Mouse (Mus musculus): ENCODE measurements at regions not wholly inside any gene's neighbourhood (a gene's known extent, or its start where the extent isn't known, plus 50 kb on each side); places are given as distances from the start of the nearest gene placed in this dataset.
A peak's percentile ranks its signal among the peaks of the same experiment; 100 is the strongest.

DNA sequence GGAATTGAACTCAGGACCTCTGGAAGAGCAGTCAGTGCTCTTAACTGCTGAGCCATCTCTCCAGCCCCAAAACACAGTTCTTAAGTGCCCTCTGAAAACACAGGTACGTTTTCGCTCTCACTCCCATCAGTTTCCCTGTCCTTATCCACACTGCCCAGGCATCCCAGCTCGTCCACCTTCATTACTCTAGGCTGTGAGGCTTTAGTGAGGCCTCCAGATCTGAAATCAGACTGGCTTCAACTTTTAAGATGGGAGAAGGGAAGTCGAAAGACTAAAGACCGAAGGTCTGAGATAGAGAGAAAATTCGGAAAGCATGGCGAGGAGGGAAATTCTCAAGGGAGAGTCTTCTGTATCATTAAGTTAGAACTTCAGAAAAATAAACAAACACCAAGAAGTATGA, 54.8 kb upstream of the Tet2 start:
- no peak for ATAC-seq (ENCODE audit: poor library complexity, severe bottlenecking)

DNA sequence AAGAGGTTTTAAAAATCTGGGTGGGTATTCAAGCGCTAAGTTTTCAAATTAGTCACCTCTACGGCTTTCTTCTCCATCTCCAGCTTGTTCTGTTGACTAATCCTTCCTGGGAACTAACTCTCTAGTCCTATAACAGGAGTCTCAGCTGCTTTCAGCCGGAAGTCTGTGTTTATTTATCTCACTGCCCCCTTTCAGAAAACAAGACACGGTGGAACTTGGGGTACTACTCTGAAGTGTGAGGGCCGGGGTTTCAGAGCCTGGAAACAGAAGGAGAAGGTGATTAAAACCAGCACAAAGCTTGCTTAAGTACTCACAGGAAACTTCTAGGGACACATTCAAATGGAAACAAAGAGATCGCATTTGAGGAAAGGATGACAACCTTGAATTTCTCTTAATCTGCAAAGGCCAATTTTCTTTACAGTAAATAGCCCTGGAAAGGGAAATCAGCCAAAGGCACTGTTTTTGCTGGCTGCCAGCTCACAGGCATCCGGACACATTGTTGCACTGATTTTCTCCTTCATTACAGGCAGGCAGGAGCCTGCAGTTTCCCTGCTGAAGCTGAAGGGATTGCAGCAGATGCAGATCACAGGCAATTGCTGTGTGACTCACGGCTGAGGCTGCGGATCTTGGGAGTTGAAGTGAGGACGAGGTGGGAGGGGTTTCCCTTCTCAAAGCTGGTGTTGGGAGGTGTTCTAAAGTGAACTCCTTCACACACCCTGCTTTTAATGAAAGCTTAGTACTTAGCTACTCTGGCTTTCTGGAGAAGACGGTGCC, 55.7 kb upstream of the Tet2 start:
- peak; percentile 58 for ATAC-seq (ENCODE audit: poor library complexity, severe bottlenecking)

DNA sequence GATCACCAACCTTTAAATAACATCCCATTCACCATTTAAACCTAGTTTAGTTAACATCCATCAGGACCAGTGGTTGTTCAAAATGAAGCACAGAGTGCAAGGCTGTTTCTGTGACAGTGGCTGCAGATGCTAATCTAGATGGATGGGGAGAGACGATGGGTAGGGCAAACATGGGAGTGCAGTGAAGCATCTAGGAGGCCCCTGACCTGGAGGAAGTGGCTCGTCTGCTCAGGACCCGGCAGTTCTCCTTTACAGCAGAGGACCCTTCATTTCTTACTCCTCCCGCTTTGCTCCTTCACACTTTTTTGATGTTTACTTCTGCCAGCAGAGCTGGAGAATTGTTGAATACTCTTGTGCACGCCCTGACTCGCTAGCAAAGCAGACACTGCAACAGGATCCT, 60.5 kb upstream of the Tet2 start:
- peak; percentile 69 for ATAC-seq (ENCODE audit: poor library complexity, severe bottlenecking)

DNA sequence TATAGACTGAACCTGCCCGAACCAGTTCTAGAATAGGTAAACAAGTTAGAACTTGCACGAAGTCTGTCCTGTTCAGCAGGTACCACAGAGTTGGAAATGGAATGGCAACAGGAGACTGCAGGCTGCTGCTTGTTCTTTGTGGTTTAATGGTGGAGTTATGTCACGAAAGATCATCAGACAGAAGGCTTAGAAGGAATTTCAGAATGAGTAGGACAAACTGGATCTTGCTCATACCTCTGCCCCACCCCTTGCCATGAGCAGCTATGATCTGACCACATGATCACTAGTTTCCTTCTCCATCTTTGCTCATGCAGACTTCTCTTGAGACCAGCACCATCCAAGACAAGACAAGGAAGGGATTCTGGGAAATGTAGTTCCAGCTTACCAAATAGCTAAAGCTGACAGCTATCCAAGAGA, 63.9 kb upstream of the Tet2 start:
- no peak for ATAC-seq (ENCODE audit: poor library complexity, severe bottlenecking)

DNA sequence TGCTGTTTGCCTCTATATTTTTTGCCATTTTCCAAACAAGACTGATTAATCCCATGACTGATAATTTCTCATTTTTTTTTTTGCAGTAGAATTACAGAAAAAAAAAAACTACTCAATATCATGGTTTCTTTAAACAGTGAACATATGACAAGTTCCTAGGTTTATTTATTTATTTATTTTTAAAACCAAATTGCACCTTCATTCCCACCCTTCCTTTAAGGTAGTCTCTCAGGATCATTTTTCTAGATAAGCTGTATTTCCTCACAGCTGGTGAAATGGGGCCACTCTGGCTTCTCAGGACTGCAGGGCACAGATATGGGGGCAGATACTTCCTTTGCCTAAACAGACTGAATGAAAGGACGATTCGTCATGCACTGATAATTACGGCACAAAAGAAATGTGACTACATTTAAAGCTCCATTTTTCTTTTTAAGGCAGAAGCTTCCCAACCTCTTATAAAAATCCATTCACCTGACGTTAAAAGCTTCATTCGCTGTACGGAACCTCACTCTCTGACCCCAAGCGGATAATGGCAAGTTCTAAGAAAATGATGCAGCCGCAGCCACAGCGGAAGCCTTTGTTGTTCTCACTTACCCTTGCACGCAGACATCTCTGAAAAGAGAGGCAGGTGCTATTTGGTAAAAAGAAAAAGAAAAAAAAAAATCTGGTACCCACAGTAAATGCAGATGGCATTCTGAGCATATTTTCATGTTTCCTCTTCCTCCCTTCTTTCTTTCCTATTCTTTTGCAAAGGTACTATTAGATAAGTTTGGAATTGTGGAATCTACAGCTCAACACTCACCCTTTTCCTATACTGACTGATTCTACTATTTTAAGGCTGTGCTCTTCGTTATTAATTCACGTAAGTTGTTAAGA, 69.1 kb upstream of the Tet2 start:
- no peak for ATAC-seq (ENCODE audit: poor library complexity, severe bottlenecking)

DNA sequence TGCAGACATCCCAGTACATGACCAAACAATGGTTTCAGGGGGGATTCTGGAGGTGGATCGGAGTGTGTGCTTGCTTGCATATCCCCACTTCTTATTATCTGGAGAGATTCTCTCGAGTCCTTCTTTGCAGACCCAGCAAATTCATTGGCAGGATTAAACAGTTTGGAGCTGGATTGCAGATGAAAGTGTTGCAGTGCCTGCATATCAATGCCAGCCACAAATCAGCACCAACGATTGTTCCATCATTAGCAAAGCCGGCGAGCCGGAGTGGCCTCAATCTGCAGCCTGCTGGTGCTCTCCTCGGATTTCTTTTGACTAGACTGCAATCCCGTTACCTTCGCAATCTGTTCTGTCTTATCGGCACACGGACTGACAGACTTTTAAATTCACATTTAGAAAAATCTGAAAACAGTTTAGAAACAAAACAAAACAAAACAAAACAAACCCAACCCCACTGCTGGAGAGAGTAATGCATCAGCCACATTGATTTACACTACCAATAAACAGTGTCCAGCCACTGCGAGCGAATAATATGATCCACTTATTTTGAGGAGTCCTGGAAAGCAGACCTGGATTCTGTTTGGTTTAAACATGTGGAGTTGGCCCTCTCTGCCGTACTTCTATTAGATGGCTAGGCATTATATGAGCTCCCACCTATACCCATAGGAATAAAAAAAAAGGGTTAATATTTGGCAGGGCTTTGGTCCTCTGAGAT, 69.9 kb upstream of the Tet2 start:
- ATAC-seq (ENCODE audit: poor library complexity, severe bottlenecking) = no peak

DNA sequence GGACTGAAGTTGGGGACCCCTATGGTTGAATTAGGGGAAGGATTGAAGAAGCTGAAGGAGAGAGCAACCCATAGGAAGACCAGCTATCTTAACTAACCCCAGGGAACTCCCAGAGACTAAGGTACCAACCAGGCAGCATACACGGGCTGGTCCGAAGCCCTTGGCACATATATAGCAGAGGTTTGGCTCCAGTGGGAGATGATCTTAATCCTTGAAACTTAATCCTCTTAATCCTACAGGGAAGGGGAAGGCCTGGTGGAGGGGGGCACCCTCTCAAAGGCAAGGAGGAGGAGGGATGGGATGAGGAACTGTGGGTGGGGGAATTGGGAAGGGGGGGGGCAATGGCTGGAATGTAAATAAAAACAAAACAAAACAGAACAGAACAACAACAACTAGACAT, 72.1 kb upstream of the Tet2 start:
- ATAC-seq (ENCODE audit: poor library complexity, severe bottlenecking) = no peak

DNA sequence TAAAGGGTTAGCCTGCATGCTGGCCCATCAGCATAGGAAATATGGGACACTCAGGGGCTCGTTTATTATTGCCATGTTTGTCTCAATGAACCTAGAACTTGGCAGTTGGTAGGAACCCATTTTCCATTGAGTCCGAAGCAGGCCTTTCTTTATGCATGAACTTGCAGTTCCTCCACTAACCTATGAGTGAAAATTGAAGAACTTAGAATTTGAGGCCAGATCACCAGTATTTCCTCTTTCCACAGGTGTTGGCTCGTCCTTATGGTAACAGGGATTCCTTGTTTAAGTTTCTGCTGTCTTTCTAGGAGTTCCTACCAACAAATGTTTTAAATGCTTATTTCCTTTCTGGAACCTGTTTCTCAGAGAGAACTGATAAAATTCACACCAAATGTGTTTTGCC, 73.6 kb upstream of the Tet2 start:
- peak; percentile 36 for ATAC-seq (ENCODE audit: poor library complexity, severe bottlenecking)

DNA sequence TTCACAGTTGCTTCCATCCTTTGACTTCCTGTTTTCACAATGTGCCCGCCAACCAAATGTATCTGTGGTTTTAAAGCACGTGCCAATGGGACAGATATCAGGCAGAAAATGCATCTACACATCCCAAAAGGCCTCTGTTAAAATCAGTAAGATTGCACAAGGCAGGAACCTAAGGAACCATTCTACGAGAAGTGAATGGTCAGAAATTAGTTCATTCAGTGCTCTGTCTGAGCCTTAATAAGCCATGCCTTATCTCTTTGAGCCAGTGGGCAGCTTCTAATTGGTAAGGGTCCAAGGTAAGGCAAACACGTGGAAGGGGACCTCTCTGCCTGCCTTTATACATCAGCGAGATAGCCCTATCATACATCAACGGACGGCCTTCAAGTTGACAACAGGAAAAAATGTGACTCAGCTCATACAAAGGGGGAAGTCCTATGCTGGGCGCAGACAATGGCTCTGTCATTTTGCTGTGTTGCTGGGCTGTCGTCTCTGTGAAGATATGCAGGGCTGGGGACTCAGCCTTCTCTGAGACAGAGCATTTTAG, 78.3 kb upstream of the Tet2 start:
- peak; percentile 63 for ATAC-seq (ENCODE audit: poor library complexity, severe bottlenecking)

DNA sequence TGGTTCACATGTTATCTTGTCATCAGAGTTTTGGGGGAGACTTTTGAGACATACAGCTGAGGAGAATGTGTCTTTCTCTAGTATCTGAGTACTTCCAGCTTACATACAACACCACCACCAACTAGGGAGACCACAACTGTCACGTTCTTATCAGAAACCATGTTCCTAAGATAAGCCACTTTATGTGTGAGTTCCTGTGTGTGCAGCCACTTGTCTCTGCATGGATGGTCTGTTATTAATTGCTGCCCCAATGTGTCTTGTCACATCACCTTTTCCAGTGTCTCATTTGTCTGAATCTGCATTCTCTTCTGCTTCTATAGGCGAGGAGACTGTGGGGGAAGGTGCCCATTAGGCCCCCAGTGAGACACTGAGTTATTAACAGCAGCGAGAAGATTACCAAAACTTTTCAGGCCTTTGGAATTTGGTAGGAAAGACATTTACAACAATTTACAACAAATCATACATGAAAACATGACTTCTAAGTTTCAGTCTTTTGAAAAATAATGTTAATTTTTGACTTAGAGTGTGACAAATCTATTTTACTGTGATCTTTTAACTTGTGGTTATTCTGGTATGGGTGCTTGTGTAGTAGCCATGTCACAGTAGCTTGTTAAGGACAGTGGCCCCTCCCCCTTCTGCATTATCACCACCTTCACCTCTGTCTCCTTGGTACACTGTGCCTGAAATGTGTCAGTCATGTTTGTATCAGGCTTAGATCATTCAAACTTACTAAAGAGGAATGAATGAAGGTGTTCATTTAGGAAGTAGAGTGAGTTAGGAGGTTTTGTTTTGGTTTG, 79.3 kb upstream of the Tet2 start:
- no peak for ATAC-seq (ENCODE audit: poor library complexity, severe bottlenecking)

DNA sequence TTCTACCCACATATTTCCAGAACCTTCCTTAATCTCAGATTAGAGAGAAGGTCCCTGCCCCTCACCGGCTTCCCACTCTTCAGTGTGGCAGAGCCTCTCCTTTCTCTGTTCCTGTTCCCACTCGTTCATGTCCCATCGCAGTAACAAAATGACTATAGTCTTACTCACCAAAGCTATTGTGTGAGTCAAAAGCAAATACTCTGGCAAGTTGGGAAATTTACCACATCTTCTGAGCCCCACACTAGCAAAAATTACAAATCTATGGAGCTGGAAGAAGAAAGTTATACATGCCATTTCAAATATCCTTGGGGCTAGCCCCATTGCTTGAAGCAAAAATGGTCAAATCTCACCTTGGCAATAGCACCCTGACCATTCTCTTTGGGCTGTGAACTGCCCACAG, 80.1 kb upstream of the Tet2 start:
- ATAC-seq (ENCODE audit: poor library complexity, severe bottlenecking) = no peak

DNA sequence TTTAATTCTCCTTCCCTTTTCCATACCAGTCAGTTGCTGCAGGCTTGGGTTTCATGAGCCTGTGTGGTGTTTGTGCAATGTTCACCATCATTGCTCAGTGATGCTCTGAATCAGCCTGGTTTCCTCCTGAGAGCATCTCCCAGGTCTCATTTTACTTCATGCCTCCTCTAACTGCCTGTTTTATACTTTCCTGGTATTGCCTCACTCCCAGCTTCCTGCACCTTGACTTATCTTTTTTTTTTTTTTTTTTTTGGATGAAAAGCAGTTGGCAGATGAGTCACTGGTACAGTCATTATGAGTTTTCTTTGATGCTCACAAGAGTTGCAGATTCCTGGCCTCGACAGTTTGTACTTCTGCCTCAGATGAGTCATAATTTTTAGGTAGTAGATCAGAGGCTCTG, 81.5 kb upstream of the Tet2 start:
- peak; percentile 51 for ATAC-seq (ENCODE audit: poor library complexity, severe bottlenecking)

DNA sequence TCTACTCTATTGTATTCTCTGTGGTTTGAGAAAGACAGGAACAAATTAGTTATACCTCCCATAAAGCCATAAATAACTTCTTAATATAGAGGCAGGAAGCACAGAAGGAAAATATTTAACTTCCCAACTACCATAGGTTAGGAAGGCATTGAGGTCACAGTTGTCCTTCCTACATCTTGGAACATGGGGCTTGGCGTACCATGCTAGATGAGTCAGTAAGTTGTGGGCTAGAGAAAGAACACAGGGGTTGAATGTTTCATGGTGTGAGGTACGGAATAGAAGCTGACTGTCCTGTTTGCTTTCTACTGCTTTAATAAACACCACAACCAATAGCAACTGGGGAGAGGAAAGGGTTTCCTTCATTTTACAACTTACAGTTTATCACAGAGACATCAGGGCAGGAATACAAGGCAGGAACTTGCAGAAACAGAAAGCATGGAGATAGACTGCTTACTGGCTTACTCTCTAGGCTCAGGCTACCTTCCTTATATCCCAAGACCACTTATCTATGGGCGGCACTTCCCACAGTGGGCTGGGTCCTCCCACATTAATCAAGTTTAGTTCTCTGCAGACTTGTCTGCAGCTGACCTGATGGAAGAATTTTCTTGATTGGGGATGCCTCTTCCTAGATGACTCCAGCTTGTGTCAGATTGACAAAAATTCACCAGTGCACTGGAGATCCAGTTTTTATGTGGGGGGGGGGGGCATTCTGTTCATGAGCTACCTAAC, 82.3 kb upstream of the Tet2 start:
- no peak for ATAC-seq (ENCODE audit: poor library complexity, severe bottlenecking)

DNA sequence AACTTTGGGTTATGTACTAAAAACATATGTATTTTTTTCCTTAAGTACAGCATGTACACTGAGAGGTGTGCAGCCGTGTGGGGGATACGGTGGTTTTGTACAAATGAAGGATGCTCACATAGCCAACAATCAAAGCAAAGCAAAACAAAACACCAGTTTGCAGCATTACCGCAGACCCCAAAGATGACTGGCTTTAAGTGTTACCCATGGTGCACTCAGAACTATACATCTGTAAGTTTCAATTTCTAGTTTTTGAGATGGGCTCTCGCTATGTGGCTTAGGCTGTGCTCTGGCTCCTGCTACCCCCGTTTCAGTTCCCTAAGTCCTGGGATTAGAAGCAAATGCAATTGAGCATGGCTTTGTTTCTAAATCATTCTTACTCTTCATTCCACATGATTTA, 89.4 kb upstream of the Tet2 start:
- ATAC-seq (ENCODE audit: poor library complexity, severe bottlenecking) = peak; percentile 92

DNA sequence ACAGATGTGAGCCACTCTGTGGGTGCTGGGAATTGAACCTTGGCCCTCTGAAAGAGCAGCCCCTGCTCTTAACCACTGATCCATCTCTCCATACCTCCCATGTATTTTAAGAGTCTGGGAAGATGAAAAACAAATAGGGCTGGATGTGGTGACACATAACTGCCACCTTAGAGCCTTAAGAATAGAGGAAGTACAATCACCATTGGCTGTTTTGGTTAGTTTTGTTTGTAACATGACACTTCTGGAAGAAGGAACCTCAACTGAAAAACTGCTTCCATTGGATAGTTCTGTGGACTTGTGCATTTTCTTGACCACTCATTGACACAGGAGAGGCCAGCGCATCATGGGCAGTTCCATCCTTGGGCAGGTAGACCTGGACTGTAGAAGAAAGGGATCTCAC, 100.7 kb upstream of the Tet2 start:
- ATAC-seq (ENCODE audit: poor library complexity, severe bottlenecking) = peak; percentile 80

DNA sequence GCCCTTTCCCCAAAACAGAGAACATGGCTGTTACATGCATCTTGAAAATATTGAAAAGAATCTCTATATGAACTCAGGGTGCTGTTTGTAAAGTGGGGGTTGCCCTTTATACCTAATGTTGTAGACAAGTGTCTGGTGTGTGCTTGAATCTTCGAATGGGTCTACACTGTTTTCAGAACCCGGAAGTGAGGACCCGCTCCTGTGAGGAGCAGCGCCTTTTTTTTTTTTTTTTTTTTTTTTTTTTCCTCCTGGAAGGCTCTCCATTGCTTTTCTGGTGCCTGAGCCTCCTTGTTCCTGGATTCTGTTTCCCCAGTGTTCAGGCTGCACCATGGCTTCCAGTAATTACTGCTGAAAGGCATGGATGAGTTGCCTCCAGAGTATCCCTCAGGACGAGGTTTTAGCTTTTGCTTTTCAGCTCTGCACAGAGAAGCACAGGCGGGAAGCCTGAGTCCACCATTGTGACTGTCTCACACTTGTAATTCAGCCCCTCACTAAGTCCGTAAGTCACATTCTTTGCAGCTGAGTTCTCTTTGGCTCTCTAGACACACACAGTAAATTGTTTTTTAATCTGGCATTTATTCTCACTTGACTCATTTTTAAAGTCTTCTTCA, 101.6 kb upstream of the Tet2 start:
- ATAC-seq (ENCODE audit: poor library complexity, severe bottlenecking) = no peak

DNA sequence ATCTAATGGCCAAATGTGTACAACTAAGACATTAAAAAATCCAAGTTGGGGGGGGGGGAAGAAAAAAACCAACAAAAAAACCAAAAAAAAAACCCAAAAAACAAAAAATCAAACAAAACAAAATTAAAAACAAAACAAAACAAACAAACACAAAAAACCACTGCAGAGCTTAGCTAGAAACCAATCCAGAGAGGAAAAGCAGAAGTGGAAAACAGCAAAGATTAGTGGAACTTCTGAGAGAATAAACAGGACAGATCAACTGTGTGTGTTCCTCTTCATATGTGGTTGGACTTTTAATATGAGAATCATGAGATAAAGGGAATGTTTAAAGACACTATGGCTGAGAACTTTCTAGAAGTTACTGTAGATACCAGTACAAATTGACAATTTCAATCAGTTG, 105.1 kb upstream of the Tet2 start:
- ATAC-seq (ENCODE audit: poor library complexity, severe bottlenecking) = peak; percentile 74

DNA sequence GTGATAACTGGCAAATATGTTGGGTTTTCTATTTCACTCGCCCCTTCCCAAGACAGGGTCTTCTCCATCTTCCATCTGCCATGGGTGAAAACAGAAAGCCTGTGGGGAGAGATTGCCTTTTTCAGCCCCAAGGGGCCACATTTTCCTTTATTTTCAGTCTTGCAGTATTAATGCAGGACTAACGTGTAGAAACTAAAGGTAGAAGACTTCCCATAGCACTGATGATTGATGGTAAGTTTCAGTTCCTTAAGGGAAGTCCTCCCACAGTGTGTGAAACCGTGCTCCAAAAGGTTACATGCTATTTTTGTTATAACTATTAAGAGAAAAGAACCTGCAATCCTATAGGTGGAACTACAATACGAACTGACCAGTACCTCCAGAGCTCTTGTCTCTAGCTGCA, 107.1 kb upstream of the Tet2 start:
- ATAC-seq (ENCODE audit: poor library complexity, severe bottlenecking) = peak; percentile 89

DNA sequence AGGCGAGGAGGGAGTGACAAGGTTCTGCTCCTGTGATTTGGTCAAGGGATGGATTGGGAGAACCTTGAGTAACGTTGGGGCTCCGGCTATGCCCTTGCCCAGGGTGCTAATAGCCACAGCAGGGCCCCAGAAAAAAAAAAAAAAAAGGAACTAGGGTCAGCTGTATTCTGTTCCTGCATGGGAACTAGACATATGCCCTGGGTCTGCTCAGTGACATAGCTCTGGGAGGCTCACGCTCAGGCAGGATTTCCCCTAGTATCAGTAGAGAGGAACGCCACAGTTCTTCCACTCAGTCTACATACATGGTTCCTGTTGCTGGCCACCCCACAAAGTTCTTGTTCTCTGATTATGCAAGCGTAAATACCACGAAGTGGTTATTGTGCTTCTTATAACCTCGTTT, 114.8 kb upstream of the Tet2 start:
- peak; percentile 98 for ATAC-seq (ENCODE audit: poor library complexity, severe bottlenecking)

All from megakaryocyte, adult 5-6 weeks (primary cell).